Mouse (Mus musculus): ENCODE measurements around the gene Plekhj1.

The Plekhj1 gene

DNA sequence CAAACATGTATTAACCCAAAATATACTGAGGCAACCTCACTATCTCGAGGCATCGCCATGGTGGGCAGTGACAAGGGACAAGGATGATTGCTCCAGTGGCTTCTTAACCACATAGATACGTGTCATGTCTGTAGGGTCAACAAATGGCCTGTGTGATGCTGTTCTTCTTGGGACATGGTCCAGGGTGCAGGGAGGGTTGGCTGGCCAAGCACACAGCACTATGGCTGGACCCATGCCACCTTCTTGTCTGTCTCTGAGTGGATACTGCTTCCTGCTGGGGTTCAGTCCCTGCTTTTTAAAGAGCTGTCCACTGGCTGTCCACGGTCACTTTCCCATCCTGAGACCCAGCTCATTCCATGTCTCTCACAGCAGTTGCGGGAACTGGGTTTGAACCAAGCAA is 21.3 kb downstream of the Plekhj1 start:
- DNase-seq (ENCODE audit: low spot score) = no peak

DNA sequence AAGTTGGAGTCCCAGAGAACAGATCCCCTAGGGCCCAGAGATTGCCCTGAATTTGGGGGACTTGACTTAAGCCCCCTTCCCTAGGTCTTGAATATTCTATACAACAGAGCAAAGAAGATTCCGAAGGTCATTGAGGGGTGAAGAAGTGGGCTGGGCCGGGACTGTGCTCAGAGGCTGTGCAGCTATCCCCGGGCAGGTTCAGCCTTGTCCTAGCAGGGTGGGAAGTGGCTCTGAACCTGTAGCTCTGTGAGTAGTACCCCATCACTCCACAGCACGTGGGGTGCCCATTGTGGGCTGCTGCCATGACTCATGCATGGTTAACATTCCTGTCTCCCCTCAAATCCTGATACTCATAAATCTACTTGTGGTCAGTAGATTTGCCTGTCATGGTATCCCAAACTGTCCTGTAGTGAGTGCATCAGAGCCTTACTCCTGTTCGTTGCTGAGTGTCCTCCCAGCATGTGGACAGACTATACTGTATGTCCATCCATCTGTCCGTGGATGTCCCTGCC is 22.0 kb downstream of the Plekhj1 start:
- DNase-seq (ENCODE audit: low spot score) = no peak

- DNase-seq (ENCODE audit: low spot score) = no peak
Observed at GRCm38 (mm10) chr10:80775731-80776130, 22.7 kb downstream of the Plekhj1 start.

DNA sequence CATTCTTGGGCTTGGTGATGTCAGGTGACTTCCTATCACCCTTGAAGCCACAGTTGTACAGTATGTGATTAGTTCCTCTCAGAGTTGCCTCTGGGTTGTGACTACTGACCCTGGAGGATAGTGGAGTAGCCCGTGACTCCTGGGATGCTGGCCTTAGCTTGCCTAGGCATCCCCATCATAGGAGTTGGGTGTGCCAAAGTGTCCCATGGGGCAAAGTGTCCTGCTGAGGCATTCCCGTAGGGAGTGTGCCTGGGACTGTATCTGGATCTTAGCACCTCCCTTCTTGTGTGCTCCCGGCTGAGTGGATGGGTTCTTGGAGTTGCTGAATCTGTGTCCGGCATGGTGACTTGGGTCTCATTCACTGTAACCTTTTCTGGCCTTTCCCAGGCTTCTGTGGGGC is 23.4 kb downstream of the Plekhj1 start:
- no peak for DNase-seq (ENCODE audit: low spot score)

DNA sequence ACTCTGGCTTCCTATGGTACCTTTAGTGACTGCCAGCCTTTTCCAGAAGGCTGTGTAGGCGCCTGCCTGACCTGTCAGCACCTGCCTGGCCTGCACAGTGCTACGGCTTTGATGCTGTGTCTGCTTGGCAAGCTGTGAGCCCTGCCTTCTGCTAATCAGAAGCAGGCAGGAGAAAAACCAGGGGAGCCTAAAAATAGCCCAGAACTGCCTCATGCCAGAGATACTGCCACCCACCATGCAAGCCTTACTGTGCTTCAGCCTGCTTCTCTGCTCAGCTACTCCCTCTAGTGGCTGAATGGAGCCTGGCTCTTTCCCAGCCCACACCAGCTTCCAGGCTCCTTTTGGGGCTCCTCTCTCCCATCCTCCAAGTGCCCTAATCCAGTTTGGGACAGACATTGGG is 23.9 kb downstream of the Plekhj1 start:
- peak; percentile 80 for DNase-seq (ENCODE audit: low spot score)

DNA sequence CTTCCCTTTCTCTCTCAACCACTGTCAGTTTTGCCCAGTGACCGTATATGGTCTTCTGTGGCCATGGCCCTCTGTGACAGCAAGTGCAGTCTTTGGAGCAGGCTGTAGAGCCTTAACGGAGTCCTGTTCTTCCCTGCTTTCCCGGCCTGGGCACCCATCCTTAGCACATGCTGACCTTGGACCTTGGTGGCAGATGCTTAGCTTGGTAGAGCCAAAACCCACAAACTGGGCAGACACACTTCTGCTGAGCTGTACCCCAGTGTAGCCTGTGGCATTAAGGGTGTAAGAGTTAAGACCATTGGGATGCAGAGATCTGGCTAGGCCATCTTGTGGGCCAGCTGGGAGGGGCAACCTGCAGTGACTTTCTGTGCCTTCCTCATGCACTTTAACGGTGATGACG is 24.6 kb downstream of the Plekhj1 start:
- no peak for DNase-seq (ENCODE audit: low spot score)

GRCm38 (mm10) chr10:80768365-80768764 is 30.1 kb downstream of the Plekhj1 start:
- DNase-seq (ENCODE audit: low spot score) = no peak

GRCm38 (mm10) chr10:80766161-80766815 is 32.1 kb downstream of the Plekhj1 start:
- no peak for DNase-seq (ENCODE audit: low spot score)

DNA sequence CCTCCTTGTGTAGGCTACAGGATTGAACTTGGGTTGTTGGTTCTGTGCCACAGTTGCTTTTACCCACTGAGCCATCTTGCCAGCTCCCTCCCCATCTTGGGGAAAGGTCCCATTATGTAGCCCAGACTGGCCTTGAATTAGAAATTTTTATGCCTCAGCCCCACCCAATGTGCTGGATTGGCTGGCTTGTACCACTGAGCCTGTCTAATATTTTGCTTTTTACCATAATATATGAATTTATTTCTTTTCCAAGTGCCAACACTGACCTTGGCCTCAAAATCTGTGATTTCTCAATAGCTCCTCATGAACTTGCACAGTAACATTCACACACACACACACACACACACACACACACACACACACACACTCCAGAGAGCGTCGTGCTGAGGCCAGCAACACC is 32.7 kb downstream of the Plekhj1 start:
- no peak for DNase-seq (ENCODE audit: low spot score)

DNA sequence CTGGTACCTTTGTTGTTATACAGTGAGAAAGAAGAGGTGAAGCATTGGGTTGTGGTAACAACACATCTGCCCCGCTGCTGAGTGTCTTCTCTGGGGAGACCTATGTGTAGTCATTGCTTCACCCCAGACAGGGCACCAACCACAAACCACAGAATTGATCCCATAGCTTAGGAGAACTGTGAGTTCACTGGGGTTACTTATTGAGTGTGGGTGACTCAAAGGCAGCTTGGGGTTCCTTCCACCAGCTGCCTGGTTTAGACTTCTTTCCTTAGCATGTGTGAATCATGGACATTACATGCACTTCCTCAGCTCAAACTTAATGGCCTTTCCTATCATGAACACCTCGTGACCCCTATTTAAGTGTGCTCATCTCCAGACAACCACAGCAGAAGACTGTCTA is 34.9 kb downstream of the Plekhj1 start:
- DNase-seq (ENCODE audit: low spot score) = no peak

DNA sequence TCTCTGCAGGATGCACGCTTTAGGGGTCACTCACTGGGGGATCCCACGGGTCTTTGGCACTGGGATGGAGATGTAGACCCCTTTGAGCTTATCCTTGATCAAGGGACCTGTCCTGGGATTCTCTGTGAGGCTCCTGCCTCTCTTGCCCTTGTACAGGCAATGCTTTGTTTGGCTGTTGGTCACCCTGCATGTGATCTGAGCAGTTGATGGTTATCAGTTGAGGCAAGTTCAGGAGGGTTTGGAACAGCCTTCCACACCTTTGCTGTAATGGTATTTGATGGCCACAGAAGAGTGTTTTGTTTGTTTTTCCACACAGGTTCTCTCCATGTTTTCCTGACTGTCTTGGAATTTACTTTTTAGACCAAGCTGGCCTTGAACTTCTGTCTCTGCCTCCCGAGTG is 36.6 kb downstream of the Plekhj1 start:
- DNase-seq (ENCODE audit: low spot score) = no peak

GRCm38 (mm10) chr10:80760596-80761524 is 37.6 kb downstream of the Plekhj1 start:
- DNase-seq (ENCODE audit: low spot score) = no peak

DNA sequence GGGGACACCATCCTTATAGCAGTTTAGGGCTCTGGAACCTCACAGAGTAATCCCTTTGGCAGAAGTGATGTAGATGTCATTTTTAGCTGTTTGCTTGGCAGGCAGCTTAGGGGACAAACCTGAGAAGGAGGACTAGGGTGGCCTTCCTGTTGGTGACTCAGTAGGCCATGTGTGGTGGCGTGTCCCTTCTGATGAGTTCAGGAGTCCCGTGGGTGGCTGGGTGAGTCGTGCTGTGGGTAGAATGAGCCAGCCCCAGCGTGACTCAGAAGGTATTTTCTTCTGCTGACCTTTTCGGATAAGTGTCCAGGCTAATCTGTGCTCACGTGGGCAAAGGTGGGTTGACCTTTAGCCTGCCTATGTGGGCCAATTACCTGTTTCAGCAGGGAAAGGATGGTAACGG is 39.8 kb downstream of the Plekhj1 start:
- no peak for DNase-seq (ENCODE audit: low spot score)

DNA sequence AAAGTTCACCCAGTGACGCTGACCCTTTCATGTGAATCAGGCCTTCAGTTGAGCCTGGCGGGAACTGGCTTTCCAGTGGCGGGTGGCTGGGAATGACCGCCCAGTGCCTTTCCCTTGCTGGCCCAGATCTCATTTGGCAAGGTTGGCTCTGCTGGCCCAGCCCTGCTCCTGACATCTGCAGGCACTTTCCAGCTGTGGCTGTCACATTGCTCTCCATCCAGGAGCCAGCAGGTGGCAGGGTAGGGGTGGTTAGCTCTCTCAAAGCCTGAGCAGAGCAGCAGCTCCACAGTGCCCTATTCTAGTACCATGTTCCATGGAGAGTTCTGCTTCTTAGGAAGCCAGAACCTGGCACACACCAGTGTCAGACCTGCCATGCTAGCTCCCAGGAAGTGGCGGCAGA is 40.7 kb downstream of the Plekhj1 start:
- peak; percentile 64 for DNase-seq (ENCODE audit: low spot score)

GRCm38 (mm10) chr10:80756967-80757366 is 41.5 kb downstream of the Plekhj1 start:
- DNase-seq (ENCODE audit: low spot score) = no peak

DNA sequence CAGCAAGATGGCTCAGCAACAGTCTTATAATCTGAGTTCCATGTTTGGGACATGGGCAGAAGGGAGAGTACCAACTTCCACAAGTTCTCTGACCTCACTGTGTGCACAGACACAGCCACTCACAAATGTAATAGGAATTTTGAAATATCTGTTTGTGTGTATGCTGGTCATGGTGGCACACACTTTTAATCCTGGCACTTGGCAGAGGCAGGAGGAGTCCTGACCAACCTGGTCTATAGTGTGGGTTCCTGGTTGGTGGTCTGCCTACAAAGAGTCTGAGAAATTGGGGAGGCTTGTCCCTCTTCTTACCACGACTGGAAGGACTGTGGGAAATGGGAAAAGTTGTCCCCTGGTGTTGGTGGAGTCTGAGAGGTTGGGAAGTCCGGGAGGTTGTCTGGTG is 41.9 kb downstream of the Plekhj1 start:
- no peak for DNase-seq (ENCODE audit: low spot score)

DNA sequence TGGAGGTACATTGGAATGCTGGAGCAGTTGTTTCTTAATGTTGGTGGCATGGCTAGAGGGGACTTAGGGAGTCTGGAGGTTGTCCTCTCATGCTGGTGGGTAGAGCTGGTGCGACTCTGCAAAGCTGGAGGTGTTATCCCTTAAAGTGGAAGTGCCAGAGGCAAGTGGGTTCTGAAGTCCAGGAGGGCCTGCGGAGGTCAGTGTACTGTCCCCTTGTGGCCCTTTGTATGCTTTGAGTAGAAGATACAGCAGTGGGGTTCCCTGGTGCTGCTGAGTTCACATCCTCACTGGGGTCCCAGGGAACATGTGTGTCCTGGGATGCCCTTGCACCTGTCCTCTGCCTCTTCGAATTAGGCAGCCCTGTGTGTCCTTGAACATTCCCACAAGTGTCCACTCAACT is 42.3 kb downstream of the Plekhj1 start:
- no peak for DNase-seq (ENCODE audit: low spot score)

DNA sequence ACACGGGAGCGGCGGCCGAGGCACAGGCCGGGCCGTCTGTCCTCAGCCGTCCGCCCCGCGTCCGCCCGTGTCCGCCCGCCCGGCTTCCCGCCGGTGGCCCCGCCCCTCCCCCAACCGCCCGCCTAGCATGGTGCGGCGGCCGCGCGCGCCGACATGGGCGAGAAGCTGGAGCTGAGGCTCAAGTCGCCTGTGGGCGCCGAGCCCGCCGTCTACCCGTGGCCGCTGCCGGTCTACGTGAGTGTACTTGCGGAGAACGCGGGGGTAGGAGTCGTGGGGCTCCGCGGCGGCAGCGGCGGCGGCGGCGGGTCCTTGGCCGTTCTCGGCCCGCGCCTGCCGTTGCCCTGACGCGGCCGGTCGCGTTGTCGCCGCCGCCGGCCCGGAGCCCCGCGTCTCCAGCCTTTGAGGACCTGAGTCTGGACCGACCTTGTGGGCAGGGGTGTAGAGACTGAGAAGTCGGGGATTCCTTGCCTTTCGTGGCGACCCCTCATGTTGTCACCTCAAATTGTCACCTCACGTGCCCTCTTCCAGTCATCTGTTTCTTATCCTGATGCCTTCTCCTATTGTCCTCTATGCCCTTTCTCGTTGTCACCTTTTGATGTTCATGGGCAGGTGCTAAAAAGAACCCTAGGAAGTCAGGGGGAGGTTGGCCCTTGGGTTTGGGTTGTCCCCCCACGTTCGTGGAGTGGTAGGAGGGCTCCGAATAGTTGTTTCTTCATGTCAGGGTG is 43.0 kb downstream of the Plekhj1 start:
- no peak for DNase-seq (ENCODE audit: low spot score)

DNA sequence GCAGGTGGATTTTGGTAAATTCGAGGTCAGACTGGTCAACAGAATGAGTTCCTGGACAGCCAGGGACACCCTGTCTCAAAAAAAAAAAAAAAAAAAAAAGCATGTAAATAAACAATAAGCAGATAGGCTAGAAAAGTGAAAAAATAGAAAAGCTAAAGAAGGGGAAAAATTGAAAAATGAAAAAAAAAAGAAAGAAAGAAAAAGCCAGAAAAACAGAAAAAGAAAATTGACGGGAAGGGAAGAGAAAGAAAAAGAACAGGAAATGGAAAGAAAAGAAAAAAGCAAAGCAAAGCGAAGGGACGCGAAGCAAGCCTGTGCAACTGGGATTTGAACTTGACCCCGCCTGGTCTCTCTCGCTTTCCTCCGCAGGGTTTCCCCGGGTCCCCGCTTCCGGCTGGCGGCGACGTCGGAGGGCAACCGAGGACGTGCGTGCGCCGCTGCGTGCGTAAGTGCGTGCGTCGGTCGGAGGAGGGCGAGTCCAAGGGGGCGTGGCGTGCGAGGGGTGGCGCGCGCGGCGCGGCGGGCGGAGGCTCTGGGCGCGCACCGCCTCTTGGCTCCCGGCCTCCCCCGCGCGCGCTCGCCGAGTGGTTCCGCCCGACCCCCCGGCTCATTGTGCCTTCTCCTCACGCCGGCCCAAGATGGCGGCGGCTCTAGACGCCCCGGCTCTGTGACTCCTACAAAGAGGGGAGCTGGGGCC is 43.7 kb downstream of the Plekhj1 start, which contains the start of gene Dot1l:
Dot1l (plus strand) TSS at position 613 of the 697 bp plus-strand sequence.
- DNase-seq (ENCODE audit: low spot score) = peak; percentile 98

- DNase-seq (ENCODE audit: low spot score) = peak; percentile 90
Observed at GRCm38 (mm10) chr10:80752079-80752625, 46.3 kb downstream of the Plekhj1 start.

- peak; percentile 50 for DNase-seq (ENCODE audit: low spot score)
Observed at GRCm38 (mm10) chr10:80751188-80751832, 47.1 kb downstream of the Plekhj1 start.

All from embryo, embryonic 10.5 days (tissue).